In genomic region chr12:41483091-41483592, GRCm38 (mm10) we compare ENCODE assay signal across 9 mouse cellular contexts. TPM values are rescaled to one million over a fixed set of nuclear protein-coding genes. Genes with fewer than 3 reads are reported as not detected.
DNase-seq lines count a peak whose midpoint lies in the region; ATAC-seq lines count a peak whose summit lies in the region.
"Had no signal": no experiment of that assay in that cellular context is flagged by ENCODE, and none has a peak within 500 bp of the region (broad histone marks: within the 10 kb centered on the region; RNA-seq: fewer than 3 reads in every experiment).

No protein-coding gene starts in this region.

- H3K4me3 ChIP-seq in kidney, embryonic 14.5 days (ENCODE audit: low read length) = peak overlapping the region; percentile 33
- peak overlapping the region; percentile 56; the same call in 1 of the 2 replicates for H3K4me3 ChIP-seq in midbrain, embryonic 10.5 days
- no peak overlapping the region for H3K4me3 ChIP-seq in heart, embryonic 12.5 days

- H3K4me1 ChIP-seq in kidney, embryonic 14.5 days (ENCODE audit: control insufficient read depth, insufficient read depth, low read length) = 0 out of 2 replicates have a peak, but pooled peaks cover 2% of the 10 kb centered on the region
- peaks cover 38% of the 10 kb centered on the region for H3K4me1 ChIP-seq in midbrain, embryonic 10.5 days
- H3K4me1 ChIP-seq in heart, embryonic 12.5 days (replicated peaks) = peaks cover 16% of the 10 kb centered on the region; the same call in 1 of the 2 replicates

- H3K36me3 ChIP-seq in kidney, embryonic 14.5 days (ENCODE audit: control insufficient read depth, insufficient read depth, low read length) = no peaks in the 10 kb centered on the region
- no peaks in the 10 kb centered on the region for H3K36me3 ChIP-seq in midbrain, embryonic 10.5 days
- H3K36me3 ChIP-seq in heart, embryonic 12.5 days = no peaks in the 10 kb centered on the region
- H3K36me3 ChIP-seq: G1E had no signal

- H3K9me3 ChIP-seq in kidney, embryonic 14.5 days (ENCODE audit: control insufficient read depth, low read length) = no peaks in the 10 kb centered on the region
- no peaks in the 10 kb centered on the region for H3K9me3 ChIP-seq in midbrain, embryonic 10.5 days (replicated peaks)
- H3K9me3 ChIP-seq in heart, embryonic 12.5 days (replicated peaks) = no peaks in the 10 kb centered on the region
- H3K9me3 ChIP-seq: G1E had no signal

- H3K27ac ChIP-seq in kidney, embryonic 14.5 days (ENCODE audit: low read depth, low read length) = no peak overlapping the region
- no peak overlapping the region for H3K27ac ChIP-seq in midbrain, embryonic 10.5 days (replicated peaks)
- no peak overlapping the region for H3K27ac ChIP-seq in heart, embryonic 12.5 days (ENCODE audit: poor library complexity, severe bottlenecking)

- peak overlapping the region; percentile 46 for H3K4me2 ChIP-seq in kidney, embryonic 14.5 days (replicated peaks; ENCODE audit: low read depth, low read length)
- H3K4me2 ChIP-seq in heart, embryonic 12.5 days = no peak overlapping the region

- ATAC-seq in kidney, embryonic 14.5 days (ENCODE audit: low FRiP score, low TSS enrichment) = no peak
- no peak for ATAC-seq in inflammation-experienced regulatory T-cells, adult 6 months
- ATAC-seq in heart, embryonic 12.5 days (ENCODE audit: insufficient number of reproducible peaks, low FRiP score) = no peak

- 77% methylated on average over 5 of the region's 5 CpGs for WGBS in kidney, embryonic 14.5 days
- 91% methylated on average over 5 of the region's 5 CpGs for WGBS in midbrain, embryonic 10.5 days
- 82% methylated on average over 5 of the region's 5 CpGs for WGBS in heart, embryonic 12.5 days

- H3K27me3 ChIP-seq in kidney, embryonic 14.5 days (ENCODE audit: control insufficient read depth, insufficient read depth, low read length) = peaks cover 4% of the 10 kb centered on the region; the same call in 1 of the 2 replicates
- H3K27me3 ChIP-seq in midbrain, embryonic 10.5 days (ENCODE audit: low read depth, poor library complexity, severe bottlenecking) = no peaks in the 10 kb centered on the region
- H3K27me3 ChIP-seq in heart, embryonic 12.5 days (replicated peaks) = no peaks in the 10 kb centered on the region

- no peak for DNase-seq in kidney, postnatal 4 days
- DNase-seq in cerebellum, postnatal 10 days = peak; percentile 22 to 35
- DNase-seq in frontal cortex, postnatal 36 days (ENCODE audit: low spot score in 2 of 2) = peak; percentile 33 to 55
- no peak for DNase-seq in midbrain, embryonic 10.5 days (ENCODE audit: low spot score)
- DNase-seq in lung, postnatal 10 days = no peak

- H3K9ac ChIP-seq in kidney, embryonic 14.5 days (ENCODE audit: low read depth, low read length) = no peak overlapping the region; the same call in 1 of the 2 replicates
- H3K9ac ChIP-seq in heart, embryonic 12.5 days = no peak overlapping the region

RNA-seq across cellular contexts. Expression of gene Lrrn3, which starts 3.1 kb away (rescaled TPM):
- 2.3 and 3.7 TPM in 2 replicates for polyA plus RNA-seq in kidney, embryonic 14.5 days (2014; fragmentation: Nextera tagmentation; extraction: Ambion mirVana)
- 8.9 and 16.7 TPM in 2 replicates for polyA plus RNA-seq in midbrain, embryonic 10.5 days (2016; fragmentation: Nextera tagmentation; extraction: Ambion mirVana)
- polyA plus RNA-seq in inflammation-experienced regulatory T-cells, adult 6 months (2017; shearing (Covaris generic)) = 1 to 10 TPM; 4.3 to 5.8 (median 5.0) TPM
- 5.2 and 6.3 TPM in 2 replicates for polyA plus RNA-seq in heart, embryonic 12.5 days (2016; fragmentation: Nextera tagmentation; extraction: Ambion mirVana)
- polyA plus RNA-seq: G1E had no signal

Comparison
In these comparisons a context has a peak if more than half of its experiments do, and no peak if none do; other contexts are left out.
1. DNase-seq: peak in cerebellum, postnatal 10 days (2 of 2) and frontal cortex, postnatal 36 days (2 of 2); none in kidney, postnatal 4 days (0 of 2), midbrain, embryonic 10.5 days (single experiment) and lung, postnatal 10 days (single experiment).